Mouse (Mus musculus) kidney, embryonic 16.5 days (tissue): ENCODE measurements around the gene Dyrk3. TPM values are rescaled to one million over a fixed set of nuclear protein-coding genes. Genes with fewer than 3 reads are reported as not detected.

ENCODE experiments used
- ATAC-seq: fragments of 200-750 bp; cut with Nextera tagmentation; 2 replicates; pipeline ENCODE4 v1.8.0; 2017; ENCODE audit warnings: moderate TSS enrichment; ENCODE audit not compliant: low FRiP score, low TSS enrichment
- H3K27ac ChIP-seq: fragments of 300-500 bp; sonication (generic); 2 replicates; pipeline ENCODE4 v1.5.1; 2014; ENCODE audit warnings: low read length
- H3K27me3 ChIP-seq: fragments of 300-500 bp; sonication (generic); 2 replicates; pipeline ENCODE4 v1.6.1; 2014; ENCODE audit warnings: low read length, control low read depth, mixed read lengths; ENCODE audit not compliant: insufficient read depth
- H3K36me3 ChIP-seq: fragments of 300-500 bp; sonication (generic); 2 replicates; pipeline ENCODE4 v1.6.1; 2014; ENCODE audit warnings: low read length, control low read depth, mixed read lengths; ENCODE audit not compliant: insufficient read depth
- H3K4me1 ChIP-seq: fragments of 300-500 bp; sonication (generic); 2 replicates; pipeline ENCODE4 v1.6.1; 2014; ENCODE audit warnings: low read length, control low read depth, mixed read lengths; ENCODE audit not compliant: insufficient read depth
- H3K4me2 ChIP-seq: fragments of 300-500 bp; sonication (generic); replicated peaks from 2 replicates; pipeline ENCODE4 v1.6.1; 2014; ENCODE audit warnings: low read depth, low read length
- H3K4me3 ChIP-seq: fragments of 300-500 bp; sonication (generic); 2 replicates; pipeline ENCODE4 v1.5.1; 2014; ENCODE audit warnings: mild to moderate bottlenecking, low read length
- H3K9ac ChIP-seq: fragments of 300-500 bp; sonication (generic); replicated peaks from 2 replicates; pipeline ENCODE4 v1.6.1; 2014; ENCODE audit warnings: low read length
- H3K9me3 ChIP-seq: fragments of 300-500 bp; sonication (generic); 2 replicates; pipeline ENCODE4 v1.6.1; 2016; ENCODE audit warnings: low read length, control low read depth
- WGBS: fragments of 180-500 bp; shearing (Covaris S2); extraction: QIAGEN DNeasy Blood & Tissue Kit; methylation state at CpG from one replicate; pipeline ENCODE4 v1.1.7; 2014; 5-methylcytosine and 5-hydroxymethylcytosine counted together
- polyA plus RNA-seq: library from polyadenylated mRNA; unstranded; fragments of >200 nt; fragmentation: Nextera tagmentation; extraction: Ambion mirVana; gene quantifications from 2 replicates; pipeline ENCODE4 v1.2.1, GENCODE M21; 2015

The Dyrk3 gene
- polyA plus RNA-seq, 1 experiment from 2014 or later: 6.1 TPM

- ATAC-seq: no peak
- no peak overlapping the region for H3K4me3 ChIP-seq
- no peak overlapping the region for H3K4me2 ChIP-seq
- H3K4me1 ChIP-seq: no peaks in the 10 kb centered on the region
- peaks cover 16% of the 10 kb centered on the region for H3K36me3 ChIP-seq
- no peaks in the 10 kb centered on the region for H3K9me3 ChIP-seq
- H3K27me3 ChIP-seq: no peaks in the 10 kb centered on the region
- H3K9ac ChIP-seq: no peak overlapping the region
- 82% methylated on average over 5 of the region's 5 CpGs for WGBS
- H3K27ac ChIP-seq: no peak overlapping the region
Measured at GRCm38 (mm10) chr1:131178083-131178482, 39.9 kb upstream of the Dyrk3 start.

GRCm38 (mm10) chr1:131177249-131177648, 39.1 kb upstream of the Dyrk3 start:
- Histone ChIP-seq H3K9me3 (no peaks in the 10 kb centered on the region), H3K4me1 (no peaks in the 10 kb centered on the region), H3K27me3 (no peaks in the 10 kb centered on the region), H3K4me3 (no peak overlapping the region), H3K4me2 (no peak overlapping the region), H3K27ac (no peak overlapping the region), H3K36me3 (peaks cover 24% of the 10 kb centered on the region), H3K9ac (no peak overlapping the region)
- WGBS: 80% methylated on average over 4 of the region's 4 CpGs
- ATAC-seq: no peak

GRCm38 (mm10) chr1:131175819-131176218, 37.7 kb upstream of the Dyrk3 start:
- H3K27ac ChIP-seq: no peak overlapping the region
- H3K4me3 ChIP-seq: no peak overlapping the region
- WGBS: 93% methylated on average over 8 of the region's 8 CpGs
- ATAC-seq: no peak
- peaks cover 35% of the 10 kb centered on the region for H3K36me3 ChIP-seq
- no peaks in the 10 kb centered on the region for H3K27me3 ChIP-seq
- H3K9me3 ChIP-seq: no peaks in the 10 kb centered on the region
- H3K4me1 ChIP-seq: no peaks in the 10 kb centered on the region
- no peak overlapping the region for H3K4me2 ChIP-seq
- H3K9ac ChIP-seq: no peak overlapping the region

GRCm38 (mm10) chr1:131175189-131175588, 37.0 kb upstream of the Dyrk3 start:
- H3K9me3 ChIP-seq: no peaks in the 10 kb centered on the region
- no peak overlapping the region for H3K4me3 ChIP-seq
- no peaks in the 10 kb centered on the region for H3K27me3 ChIP-seq
- 100% methylated on average over 1 of the region's 1 CpGs for WGBS
- H3K36me3 ChIP-seq: peaks cover 38% of the 10 kb centered on the region
- H3K27ac ChIP-seq: no peak overlapping the region
- H3K4me1 ChIP-seq: no peaks in the 10 kb centered on the region
- H3K4me2 ChIP-seq: no peak overlapping the region
- H3K9ac ChIP-seq: no peak overlapping the region
- ATAC-seq: no peak

GRCm38 (mm10) chr1:131174299-131174861, 36.2 kb upstream of the Dyrk3 start:
- peaks cover 45% of the 10 kb centered on the region for H3K36me3 ChIP-seq
- WGBS: 55% methylated on average over 12 of the region's 12 CpGs
- peak; percentile 70 for ATAC-seq

GRCm38 (mm10) chr1:131173809-131174208, 35.7 kb upstream of the Dyrk3 start:
- no peak for ATAC-seq
- 71% methylated on average over 6 of the region's 6 CpGs for WGBS
- peaks cover 47% of the 10 kb centered on the region for H3K36me3 ChIP-seq

More at GRCm38 (mm10) chr1:131174299-131174861, 36.2 kb upstream of the Dyrk3 start:
- H3K4me1 ChIP-seq: no peaks in the 10 kb centered on the region
- no peak overlapping the region for H3K4me2 ChIP-seq
- no peak overlapping the region for H3K9ac ChIP-seq
- H3K27ac ChIP-seq: no peak overlapping the region
- no peak overlapping the region for H3K4me3 ChIP-seq
- H3K9me3 ChIP-seq: no peaks in the 10 kb centered on the region
- no peaks in the 10 kb centered on the region for H3K27me3 ChIP-seq

GRCm38 (mm10) chr1:131173001-131173400, 34.9 kb upstream of the Dyrk3 start:
- peaks cover 56% of the 10 kb centered on the region for H3K36me3 ChIP-seq
- H3K27ac ChIP-seq: no peak overlapping the region
- no peak for ATAC-seq
- no peaks in the 10 kb centered on the region for H3K9me3 ChIP-seq
- no peak overlapping the region for H3K4me2 ChIP-seq
- no peaks in the 10 kb centered on the region for H3K4me1 ChIP-seq
- no peak overlapping the region for H3K4me3 ChIP-seq
- no peak overlapping the region for H3K9ac ChIP-seq
- WGBS: 78% methylated on average over 7 of the region's 7 CpGs
- H3K27me3 ChIP-seq: no peaks in the 10 kb centered on the region

More at GRCm38 (mm10) chr1:131173809-131174208, 35.7 kb upstream of the Dyrk3 start:
- H3K4me3 ChIP-seq: no peak overlapping the region
- 0 out of 2 replicates have a peak overlapping the region, but pooled peaks have one; percentile 13 for H3K27ac ChIP-seq
- no peak overlapping the region for H3K9ac ChIP-seq
- no peaks in the 10 kb centered on the region for H3K27me3 ChIP-seq
- no peak overlapping the region for H3K4me2 ChIP-seq
- H3K9me3 ChIP-seq: no peaks in the 10 kb centered on the region
- H3K4me1 ChIP-seq: no peaks in the 10 kb centered on the region

- H3K36me3 ChIP-seq: peaks cover 83% of the 10 kb centered on the region
- no peak overlapping the region for H3K27ac ChIP-seq
- H3K4me2 ChIP-seq: no peak overlapping the region
Measured at GRCm38 (mm10) chr1:131167612-131168011, 29.5 kb upstream of the Dyrk3 start.

GRCm38 (mm10) chr1:131164427-131164826, 26.3 kb upstream of the Dyrk3 start:
- Histone ChIP-seq H3K9ac (no peak overlapping the region), H3K36me3 (peaks cover 78% of the 10 kb centered on the region), H3K4me3 (no peak overlapping the region), H3K27ac (no peak overlapping the region), H3K4me1 (no peaks in the 10 kb centered on the region), H3K9me3 (no peaks in the 10 kb centered on the region), H3K4me2 (no peak overlapping the region), H3K27me3 (no peaks in the 10 kb centered on the region)
- 46% methylated on average over 6 of the region's 6 CpGs for WGBS
- ATAC-seq: no peak

More at GRCm38 (mm10) chr1:131167612-131168011, 29.5 kb upstream of the Dyrk3 start:
- Histone ChIP-seq H3K27me3 (no peaks in the 10 kb centered on the region), H3K9me3 (no peaks in the 10 kb centered on the region), H3K9ac (no peak overlapping the region), H3K4me1 (no peaks in the 10 kb centered on the region), H3K4me3 (no peak overlapping the region)
- 93% methylated on average over 10 of the region's 10 CpGs for WGBS
- no peak for ATAC-seq

- Histone ChIP-seq H3K27me3 (no peaks in the 10 kb centered on the region), H3K36me3 (peaks cover 58% of the 10 kb centered on the region), H3K9me3 (no peaks in the 10 kb centered on the region), H3K4me3 (no peak overlapping the region), H3K9ac (no peak overlapping the region), H3K4me1 (no peaks in the 10 kb centered on the region), H3K4me2 (no peak overlapping the region), H3K27ac (no peak overlapping the region)
- WGBS: 83% methylated on average over 11 of the region's 11 CpGs
- ATAC-seq: no peak
Measured at GRCm38 (mm10) chr1:131161091-131161490, 23.0 kb upstream of the Dyrk3 start.
